Mouse (Mus musculus) B cell, adult 2 months (primary cell): ENCODE results near the gene Trmt13.

ENCODE experiments used
- DNase-seq, 2 experiments: peaks; one replicate each; pipeline ENCODE4 v3.0.0; 2022

Gene Trmt13

GRCm38 (mm10) chr3:116542070-116542469 lies 72.3 kb downstream of the Trmt13 start:
- no peak for DNase-seq

DNA sequence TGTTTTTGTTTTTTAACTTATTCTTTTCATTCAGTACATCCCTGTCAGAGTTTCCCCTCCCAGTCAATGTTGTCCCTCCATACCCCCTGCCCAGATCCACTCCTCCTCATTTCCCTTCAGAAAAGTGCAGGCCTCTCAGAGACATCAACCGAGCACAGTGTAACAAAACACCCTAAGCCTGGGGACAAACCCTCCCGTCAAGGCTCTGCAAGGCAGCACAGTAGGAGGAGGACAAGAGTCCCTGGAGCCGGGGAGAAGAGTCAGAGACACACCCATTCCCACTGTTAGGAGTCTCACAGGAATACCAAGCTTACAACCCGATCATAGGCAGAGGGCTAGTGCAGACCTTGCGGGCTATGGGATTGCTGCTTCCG lies 77.2 kb downstream of the Trmt13 start:
- DNase-seq = no peak

GRCm38 (mm10) chr3:116536428-116537199 lies 77.8 kb downstream of the Trmt13 start:
- DNase-seq = no peak
